Mouse (Mus musculus) cerebellum, adult 2 months (tissue): ENCODE measurements around the gene Slc38a6. TPM values are rescaled to one million over a fixed set of nuclear protein-coding genes. Genes with fewer than 3 reads are reported as not detected.

Experiments
- DNase-seq, 2 experiments: peaks; one replicate each; pipeline ENCODE4 v3.0.0; 2021
- H3K27ac ChIP-seq: fragments of 200-500 bp; 2 replicates; pipeline ENCODE4 v1.5.1; 2012; ENCODE audit warnings: low read length, control low read depth, inconsistent platforms; ENCODE audit not compliant: insufficient read depth
- H3K27me3 ChIP-seq: fragments of 200-500 bp; 2 replicates; pipeline ENCODE4 v1.6.1; 2012; ENCODE audit warnings: inconsistent platforms, mild to moderate bottlenecking, low read length, moderate library complexity; ENCODE audit not compliant: control insufficient read depth, insufficient read depth
- H3K4me1 ChIP-seq: fragments of 200-500 bp; 2 replicates; pipeline ENCODE4 v1.6.1; 2011; ENCODE audit warnings: low read length; ENCODE audit not compliant: control insufficient read depth, insufficient read depth
- H3K4me3 ChIP-seq: fragments of 200-500 bp; replicated peaks from 2 replicates; pipeline ENCODE3; 2011; ENCODE audit warnings: mild to moderate bottlenecking, low read depth, low read length, control low read depth; ENCODE audit not compliant: insufficient read depth
- CTCF ChIP-seq: fragments of 200-500 bp; IDR thresholded peaks from 2 replicates; pipeline ENCODE4 v1.5.1; 2011; ENCODE audit warnings: low read depth, mild to moderate bottlenecking, control low read depth, low read length, moderate library complexity, borderline replicate concordance; ENCODE audit not compliant: insufficient read depth
- POLR2A ChIP-seq: fragments of 200-500 bp; IDR thresholded peaks from 2 replicates; pipeline ENCODE4 v1.6.1; 2011; ENCODE audit warnings: low read length, control low read depth, borderline replicate concordance; ENCODE audit not compliant: insufficient read depth
- WGBS: fragments of 180-500 bp; shearing (Covaris S2); methylation state at CpG from one replicate; pipeline ENCODE4 v1.1.7; 2018; 5-methylcytosine and 5-hydroxymethylcytosine counted together
- polyA plus RNA-seq: library from polyadenylated mRNA; depleted of rRNA; stranded (reverse); fragments of >200 nt; gene quantifications from 2 replicates; pipeline ENCODE4 v1.2.3, GENCODE M21; 2012

Gene Slc38a6
- polyA plus RNA-seq, 1 experiment = 23.6 TPM

- WGBS = 76% methylated on average over 5 of the region's 5 CpGs
- no peak overlapping the region for H3K4me3 ChIP-seq
- H3K4me1 ChIP-seq = no peaks in the 10 kb centered on the region
- H3K27me3 ChIP-seq = no peaks in the 10 kb centered on the region
- DNase-seq = no peak
- no peak overlapping the region for H3K27ac ChIP-seq
- no peak for TF ChIP-seq CTCF
- TF ChIP-seq POLR2A = no peak
Measured at GRCm38 (mm10) chr12:73298621-73299020, 12.0 kb downstream of the Slc38a6 start.

- Histone ChIP-seq H3K27me3 (no peaks in the 10 kb centered on the region), H3K4me3 (no peak overlapping the region), H3K27ac (no peak overlapping the region), H3K4me1 (no peaks in the 10 kb centered on the region)
- TF ChIP-seq CTCF = no peak
- TF ChIP-seq POLR2A = no peak
- DNase-seq = no peak
- 93% methylated on average over 2 of the region's 2 CpGs for WGBS
Measured at GRCm38 (mm10) chr12:73300531-73300930, 14.0 kb downstream of the Slc38a6 start.

- no peak for TF ChIP-seq CTCF
- no peak for TF ChIP-seq POLR2A
- Histone ChIP-seq H3K4me1 (no peaks in the 10 kb centered on the region), H3K27ac (no peak overlapping the region), H3K27me3 (no peaks in the 10 kb centered on the region), H3K4me3 (no peak overlapping the region)
- no peak for DNase-seq
- 92% methylated on average over 4 of the region's 4 CpGs for WGBS
Measured at GRCm38 (mm10) chr12:73304636-73305035, 18.1 kb downstream of the Slc38a6 start.

GRCm38 (mm10) chr12:73307750-73308149 is 21.2 kb downstream of the Slc38a6 start:
- Histone ChIP-seq H3K4me3 (no peak overlapping the region), H3K4me1 (no peaks in the 10 kb centered on the region), H3K27ac (no peak overlapping the region), H3K27me3 (no peaks in the 10 kb centered on the region)
- TF ChIP-seq CTCF (no peak), POLR2A (no peak)
- 95% methylated on average over 4 of the region's 4 CpGs for WGBS
- DNase-seq = no peak

GRCm38 (mm10) chr12:73308711-73309110 is 22.1 kb downstream of the Slc38a6 start:
- WGBS = 94% methylated on average over 2 of the region's 2 CpGs
- H3K4me1 ChIP-seq = no peaks in the 10 kb centered on the region
- no peaks in the 10 kb centered on the region for H3K27me3 ChIP-seq
- H3K4me3 ChIP-seq = no peak overlapping the region
- TF ChIP-seq POLR2A (no peak), CTCF (no peak)
- H3K27ac ChIP-seq = no peak overlapping the region
- DNase-seq = no peak

- H3K4me3 ChIP-seq = no peak overlapping the region
- DNase-seq = no peak
- 87% methylated on average over 7 of the region's 7 CpGs for WGBS
- no peak for TF ChIP-seq CTCF
- TF ChIP-seq POLR2A = no peak
- H3K4me1 ChIP-seq = no peaks in the 10 kb centered on the region
- H3K27me3 ChIP-seq = no peaks in the 10 kb centered on the region
- no peak overlapping the region for H3K27ac ChIP-seq
Measured at GRCm38 (mm10) chr12:73317706-73318686, 31.4 kb downstream of the Slc38a6 start.

- DNase-seq = no peak
Measured at GRCm38 (mm10) chr12:73324180-73324586, 37.6 kb downstream of the Slc38a6 start.

GRCm38 (mm10) chr12:73324742-73325141 is 38.2 kb downstream of the Slc38a6 start:
- no peak overlapping the region for H3K4me3 ChIP-seq
- H3K4me1 ChIP-seq = no peaks in the 10 kb centered on the region
- no peak overlapping the region for H3K27ac ChIP-seq
- H3K27me3 ChIP-seq = no peaks in the 10 kb centered on the region
- 90% methylated on average over 1 of the region's 1 CpGs for WGBS
- DNase-seq = no peak
- TF ChIP-seq POLR2A (no peak), CTCF (peak; percentile 34; the same call in 1 of the 2 replicates)

More at GRCm38 (mm10) chr12:73324180-73324586, 37.6 kb downstream of the Slc38a6 start:
- no peak overlapping the region for H3K27ac ChIP-seq
- H3K27me3 ChIP-seq = no peaks in the 10 kb centered on the region
- H3K4me1 ChIP-seq = no peaks in the 10 kb centered on the region
- WGBS = 94% methylated on average over 8 of the region's 8 CpGs
- TF ChIP-seq POLR2A (no peak), CTCF (no peak)
- no peak overlapping the region for H3K4me3 ChIP-seq
